Mouse (Mus musculus) MEL (cell line): Measurements from ENCODE around the gene Igdcc3.

ENCODE experiments used
- CTCF ChIP-seq, 3 experiments: IDR thresholded peaks in 2 of 3; conservative IDR thresholded peaks in 1 of 3; 2 replicates each; pipeline ENCODE4 v1.5.1; 2011 to 2012; ENCODE audit warnings: low read length in 3 of 3, low read depth in 2 of 3, mild to moderate bottlenecking in 2 of 3, improper control_type of control experiment in 1 of 3, inconsistent platforms in 1 of 3, mixed read lengths in 1 of 3, moderate library complexity in 1 of 3; ENCODE audit not compliant: control insufficient read depth in 1 of 3, insufficient read depth in 1 of 3, poor library complexity in 1 of 3, severe bottlenecking in 1 of 3
- ELF1 ChIP-seq: IDR thresholded peaks from 2 replicates; pipeline ENCODE4 v1.6.1; 2014; ENCODE audit warnings: low read depth, mild to moderate bottlenecking, inconsistent platforms, low read length, improper control_type of control experiment, moderate library complexity
- EP300 ChIP-seq, 2 experiments: IDR thresholded peaks; 2 replicates each; pipeline ENCODE4 v1.6.1; 2011; ENCODE audit warnings: improper control_type of control experiment in 2 of 2, low read length in 2 of 2, low read depth in 1 of 2, mild to moderate bottlenecking in 1 of 2
- GABPA ChIP-seq: IDR thresholded peaks from 2 replicates; pipeline ENCODE4 v1.6.1; 2012; ENCODE audit warnings: low read depth, mild to moderate bottlenecking, inconsistent platforms, low read length, improper control_type of control experiment, moderate library complexity
- HCFC1 ChIP-seq: IDR thresholded peaks from 2 replicates; pipeline ENCODE4 v1.6.1; 2012; ENCODE audit warnings: low read depth, mild to moderate bottlenecking, inconsistent platforms, low read length, improper control_type of control experiment, moderate library complexity
- JUND ChIP-seq: IDR thresholded peaks from 2 replicates; pipeline ENCODE4 v1.6.1; 2011; ENCODE audit warnings: low read depth, mild to moderate bottlenecking, improper control_type of control experiment, low read length
- KAT2A ChIP-seq: conservative IDR thresholded peaks from 2 replicates; pipeline ENCODE4 v1.6.1; 2012; ENCODE audit warnings: low read depth, low read length, improper control_type of control experiment, inconsistent platforms
- MAFK ChIP-seq: IDR thresholded peaks from 2 replicates; pipeline ENCODE4 v1.6.1; 2011; ENCODE audit warnings: low read depth, mild to moderate bottlenecking, low read length, improper control_type of control experiment, borderline replicate concordance
- NRF1 ChIP-seq: IDR thresholded peaks from 2 replicates; pipeline ENCODE4 v1.6.1; 2014; ENCODE audit warnings: low read depth, mild to moderate bottlenecking, inconsistent platforms, low read length, improper control_type of control experiment, moderate library complexity; ENCODE audit not compliant: poor library complexity, insufficient read depth, severe bottlenecking
- POLR2A ChIP-seq, 2 experiments: IDR thresholded peaks; 2 replicates each; pipeline ENCODE4 v1.6.1; 2011 to 2012; ENCODE audit warnings: low read length in 2 of 2, mild to moderate bottlenecking in 2 of 2, control low read depth in 1 of 2, improper control_type of control experiment in 1 of 2, low read depth in 1 of 2, moderate library complexity in 1 of 2; ENCODE audit not compliant: control insufficient read depth in 1 of 2, insufficient read depth in 1 of 2, poor library complexity in 1 of 2
- POLR2AphosphoS5 ChIP-seq: IDR thresholded peaks from 2 replicates; pipeline ENCODE4 v1.6.1; 2012; ENCODE audit warnings: low read depth, borderline replicate concordance, mild to moderate bottlenecking, inconsistent platforms, low read length, moderate library complexity, mixed read lengths
- RAD21 ChIP-seq: IDR thresholded peaks from 2 replicates; pipeline ENCODE4 v1.6.1; 2011; ENCODE audit warnings: mild to moderate bottlenecking, low read depth, low read length, improper control_type of control experiment
- SMC3 ChIP-seq: IDR thresholded peaks from 2 replicates; pipeline ENCODE4 v1.6.1; 2011; ENCODE audit warnings: low read depth, low read length, improper control_type of control experiment
- UBTF ChIP-seq: IDR thresholded peaks from 2 replicates; pipeline ENCODE4 v1.6.1; 2012; ENCODE audit warnings: low read depth, mild to moderate bottlenecking, inconsistent platforms, low read length, improper control_type of control experiment, moderate library complexity, borderline replicate concordance; ENCODE audit not compliant: insufficient read depth

- no peak for TF ChIP-seq NRF1
- TF ChIP-seq EP300 (IDR thresholded peaks at IDR 0.05; ENCODE audit: low read depth in 1 of 2, low read length in 2 of 2): no peak
- no peak for TF ChIP-seq UBTF
- no peak for TF ChIP-seq ELF1
- TF ChIP-seq JUND: no peak
- TF ChIP-seq MAFK: no peak
- no peak for TF ChIP-seq POLR2A (IDR thresholded peaks at IDR 0.05; ENCODE audit: control insufficient read depth in 1 of 2, insufficient read depth in 1 of 2, low read depth in 1 of 2, low read length in 2 of 2, poor library complexity in 1 of 2)
- no peak for TF ChIP-seq SMC3
- TF ChIP-seq CTCF (IDR thresholded peaks at IDR 0.05 in 2 of 3, conservative IDR thresholded peaks at IDR 0.05 in 1 of 3; ENCODE audit: control insufficient read depth in 1 of 3, insufficient read depth in 1 of 3, low read depth in 2 of 3, low read length in 3 of 3, poor library complexity in 1 of 3, severe bottlenecking in 1 of 3): no peak
- TF ChIP-seq RAD21: no peak
- TF ChIP-seq GABPA: no peak
- no peak for TF ChIP-seq POLR2AphosphoS5
- no peak for TF ChIP-seq KAT2A
- no peak for TF ChIP-seq HCFC1
These were observed 29.3 kb upstream of the Igdcc3 start for GRCm38 (mm10) chr9:65111698-65112097.
